Mouse (Mus musculus): ENCODE results near the gene Nop16. TPM values are rescaled to one million over a fixed set of nuclear protein-coding genes. Genes with fewer than 3 reads are reported as not detected.

Gene Nop16
- polyA plus RNA-seq, 1 experiment = 16.1 TPM

- TF ChIP-seq CTCF (IDR thresholded peaks at IDR 0.05; ENCODE audit: control insufficient read depth, insufficient read depth, low read length) (no peak), POLR2A (IDR thresholded peaks at IDR 0.05; ENCODE audit: borderline replicate concordance, control insufficient read depth, low read depth, low read length) (no peak)
These were observed 385 bp downstream of the Nop16 start for GRCm38 (mm10) chr13:54589414-54589995.

GRCm38 (mm10) chr13:54585831-54586230 is 4.1 kb downstream of the Nop16 start:
- Histone ChIP-seq H3K4me3 (replicated peaks; ENCODE audit: control insufficient read depth, low read depth, low read length) (no peak overlapping the region), H3K27ac (ENCODE audit: control insufficient read depth, insufficient read depth, low read depth, low read length, poor library complexity) (no peak overlapping the region), H3K4me1 (ENCODE audit: control insufficient read depth, insufficient read depth, low read length) (no peaks in the 10 kb centered on the region; the same call in 1 of the 2 replicates)
- 67% methylated on average over 11 of the region's 11 CpGs for WGBS
- TF ChIP-seq POLR2A (IDR thresholded peaks at IDR 0.05; ENCODE audit: borderline replicate concordance, control insufficient read depth, low read depth, low read length) = no peak
- no peak for TF ChIP-seq CTCF (IDR thresholded peaks at IDR 0.05; ENCODE audit: control insufficient read depth, insufficient read depth, low read length)

More at GRCm38 (mm10) chr13:54589414-54589995, 385 bp downstream of the Nop16 start:
- under 1% methylated on average over 24 of the region's 24 CpGs for WGBS
- Histone ChIP-seq H3K4me1 (ENCODE audit: control insufficient read depth, insufficient read depth, low read length) (no peaks in the 10 kb centered on the region; the same call in 1 of the 2 replicates), H3K4me3 (replicated peaks; ENCODE audit: control insufficient read depth, low read depth, low read length) (peak overlapping the region; percentile 90), H3K27ac (ENCODE audit: control insufficient read depth, insufficient read depth, low read depth, low read length, poor library complexity) (peak overlapping the region; percentile 21; the same call in 1 of the 2 replicates)

- 85% methylated on average over 5 of the region's 5 CpGs for WGBS
- Histone ChIP-seq H3K4me1 (ENCODE audit: control insufficient read depth, insufficient read depth, low read length) (peaks cover 2% of the 10 kb centered on the region; the same call in 1 of the 2 replicates), H3K27ac (ENCODE audit: control insufficient read depth, insufficient read depth, low read depth, low read length, poor library complexity) (no peak overlapping the region), H3K4me3 (replicated peaks; ENCODE audit: control insufficient read depth, low read depth, low read length) (no peak overlapping the region)
- no peak for TF ChIP-seq POLR2A (IDR thresholded peaks at IDR 0.05; ENCODE audit: borderline replicate concordance, control insufficient read depth, low read depth, low read length)
- TF ChIP-seq CTCF (IDR thresholded peaks at IDR 0.05; ENCODE audit: control insufficient read depth, insufficient read depth, low read length) = no peak
These were observed 7.0 kb downstream of the Nop16 start for GRCm38 (mm10) chr13:54582860-54583259.

GRCm38 (mm10) chr13:54582126-54582525 is 7.8 kb downstream of the Nop16 start:
- H3K4me1 ChIP-seq (ENCODE audit: control insufficient read depth, insufficient read depth, low read length) = peaks cover 3% of the 10 kb centered on the region
- H3K4me3 ChIP-seq (replicated peaks; ENCODE audit: control insufficient read depth, low read depth, low read length) = no peak overlapping the region
- H3K27ac ChIP-seq (ENCODE audit: control insufficient read depth, insufficient read depth, low read depth, low read length, poor library complexity) = no peak overlapping the region
- 78% methylated on average over 10 of the region's 10 CpGs for WGBS
- no peak for TF ChIP-seq POLR2A (IDR thresholded peaks at IDR 0.05; ENCODE audit: borderline replicate concordance, control insufficient read depth, low read depth, low read length)
- no peak for TF ChIP-seq CTCF (IDR thresholded peaks at IDR 0.05; ENCODE audit: control insufficient read depth, insufficient read depth, low read length)

- WGBS = 82% methylated on average over 2 of the region's 2 CpGs
- TF ChIP-seq POLR2A (IDR thresholded peaks at IDR 0.05; ENCODE audit: borderline replicate concordance, control insufficient read depth, low read depth, low read length) (no peak), CTCF (IDR thresholded peaks at IDR 0.05; ENCODE audit: control insufficient read depth, insufficient read depth, low read length) (no peak)
- H3K4me3 ChIP-seq (replicated peaks; ENCODE audit: control insufficient read depth, low read depth, low read length) = no peak overlapping the region
- H3K4me1 ChIP-seq (ENCODE audit: control insufficient read depth, insufficient read depth, low read length) = peaks cover 3% of the 10 kb centered on the region
- H3K27ac ChIP-seq (ENCODE audit: control insufficient read depth, insufficient read depth, low read depth, low read length, poor library complexity) = no peak overlapping the region
These were observed 8.5 kb downstream of the Nop16 start for GRCm38 (mm10) chr13:54581385-54581784.

- Histone ChIP-seq H3K27ac (ENCODE audit: control insufficient read depth, insufficient read depth, low read depth, low read length, poor library complexity) (peak overlapping the region; percentile 49; the same call in 1 of the 2 replicates), H3K4me3 (replicated peaks; ENCODE audit: control insufficient read depth, low read depth, low read length) (no peak overlapping the region), H3K4me1 (ENCODE audit: control insufficient read depth, insufficient read depth, low read length) (peaks cover 6% of the 10 kb centered on the region)
- TF ChIP-seq POLR2A (IDR thresholded peaks at IDR 0.05; ENCODE audit: borderline replicate concordance, control insufficient read depth, low read depth, low read length) = peak; percentile 40; the same call in 1 of the 2 replicates
- no peak for TF ChIP-seq CTCF (IDR thresholded peaks at IDR 0.05; ENCODE audit: control insufficient read depth, insufficient read depth, low read length)
- 43% methylated on average over 21 of the region's 21 CpGs for WGBS
These were observed 12.0 kb downstream of the Nop16 start for GRCm38 (mm10) chr13:54577652-54578507.

- peak overlapping the region; percentile 12; the same call in 1 of the 2 replicates for H3K27ac ChIP-seq (ENCODE audit: control insufficient read depth, insufficient read depth, low read depth, low read length, poor library complexity)
- WGBS = 9% methylated on average over 19 of the region's 19 CpGs
These were observed 14.4 kb downstream of the Nop16 start for GRCm38 (mm10) chr13:54575489-54575888.

GRCm38 (mm10) chr13:54574854-54575481 is 14.9 kb downstream of the Nop16 start, which contains the start of gene Arl10:
TSS of gene Arl10 (plus strand) at chr13:54575015.
- TF ChIP-seq CTCF (IDR thresholded peaks at IDR 0.05; ENCODE audit: control insufficient read depth, insufficient read depth, low read length) (no peak), POLR2A (IDR thresholded peaks at IDR 0.05; ENCODE audit: borderline replicate concordance, control insufficient read depth, low read depth, low read length) (peak; percentile 37; the same call in 1 of the 2 replicates)
- 1% methylated on average over 55 of the region's 55 CpGs for WGBS
- Histone ChIP-seq H3K27ac (ENCODE audit: control insufficient read depth, insufficient read depth, low read depth, low read length, poor library complexity) (peak within 1 kb of the TSS; percentile 12; the same call in 1 of the 2 replicates), H3K4me1 (ENCODE audit: control insufficient read depth, insufficient read depth, low read length) (peaks cover 6% of the 10 kb centered on the region), H3K4me3 (replicated peaks; ENCODE audit: control insufficient read depth, low read depth, low read length) (peak within 1 kb of the TSS; percentile 63)

More at GRCm38 (mm10) chr13:54575489-54575888, 14.4 kb downstream of the Nop16 start:
- Histone ChIP-seq H3K4me3 (replicated peaks; ENCODE audit: control insufficient read depth, low read depth, low read length) (peak overlapping the region; percentile 63), H3K4me1 (ENCODE audit: control insufficient read depth, insufficient read depth, low read length) (peaks cover 6% of the 10 kb centered on the region)
- TF ChIP-seq POLR2A (IDR thresholded peaks at IDR 0.05; ENCODE audit: borderline replicate concordance, control insufficient read depth, low read depth, low read length) = no peak
- no peak for TF ChIP-seq CTCF (IDR thresholded peaks at IDR 0.05; ENCODE audit: control insufficient read depth, insufficient read depth, low read length)

Measured in bone marrow, adult 2 months (tissue).